Mouse (Mus musculus): ENCODE results near the gene Pptc7.

Pptc7 gene

GRCm38 (mm10) chr5:122302810-122303745, 18.9 kb downstream of the Pptc7 start:
- DNase-seq = no peak

GRCm38 (mm10) chr5:122303937-122304336, 19.8 kb downstream of the Pptc7 start:
- no peak for DNase-seq

- no peak for DNase-seq
These were observed 20.4 kb downstream of the Pptc7 start for GRCm38 (mm10) chr5:122304541-122304940.

GRCm38 (mm10) chr5:122305472-122305871, 21.3 kb downstream of the Pptc7 start:
- DNase-seq = no peak

- no peak for DNase-seq
These were observed 22.4 kb downstream of the Pptc7 start for GRCm38 (mm10) chr5:122306536-122306935.

GRCm38 (mm10) chr5:122310699-122311098, 26.5 kb downstream of the Pptc7 start:
- no peak for DNase-seq

- no peak for DNase-seq
These were observed 27.5 kb downstream of the Pptc7 start for GRCm38 (mm10) chr5:122311692-122312091.

- DNase-seq = no peak
These were observed 28.2 kb downstream of the Pptc7 start for GRCm38 (mm10) chr5:122312346-122312745.

- no peak for DNase-seq
These were observed 28.9 kb downstream of the Pptc7 start for GRCm38 (mm10) chr5:122312942-122313684.

- DNase-seq = peak; percentile 95
These were observed 31.0 kb downstream of the Pptc7 start for GRCm38 (mm10) chr5:122314966-122315667.

GRCm38 (mm10) chr5:122317329-122318045, 33.3 kb downstream of the Pptc7 start:
- DNase-seq = peak; percentile 69

- peak; percentile 52 for DNase-seq
These were observed 33.9 kb downstream of the Pptc7 start for GRCm38 (mm10) chr5:122318100-122318499.

- peak; percentile 25 for DNase-seq
These were observed 34.8 kb downstream of the Pptc7 start for GRCm38 (mm10) chr5:122318976-122319375.

GRCm38 (mm10) chr5:122319474-122320204, 35.5 kb downstream of the Pptc7 start:
- DNase-seq = peak; percentile 23

GRCm38 (mm10) chr5:122320205-122320781, 36.1 kb downstream of the Pptc7 start:
- DNase-seq = peak; percentile 18

- peak; percentile 25 for DNase-seq
These were observed 39.4 kb downstream of the Pptc7 start for GRCm38 (mm10) chr5:122323523-122323922.

- DNase-seq = peak; percentile 95
These were observed 40.7 kb downstream of the Pptc7 start for GRCm38 (mm10) chr5:122324608-122325431.

GRCm38 (mm10) chr5:122325477-122325876, 41.3 kb downstream of the Pptc7 start:
- DNase-seq = no peak

- no peak for DNase-seq
These were observed 43.1 kb downstream of the Pptc7 start for GRCm38 (mm10) chr5:122327283-122327682.

- DNase-seq = no peak
These were observed 46.1 kb downstream of the Pptc7 start for GRCm38 (mm10) chr5:122330269-122330668.
